Mouse (Mus musculus) lung, embryonic 16.5 days (tissue): Measurements from ENCODE around the gene Scarb1. TPM values are rescaled to one million over a fixed set of nuclear protein-coding genes. Genes with fewer than 3 reads are reported as not detected.

Experiments used
- ATAC-seq: fragments of 200-750 bp; cut with Nextera tagmentation; 2 replicates; pipeline ENCODE4 v1.8.0; 2017; ENCODE audit warnings: low read depth, mild to moderate bottlenecking, moderate library complexity
- H3K27ac ChIP-seq: fragments of 300-500 bp; sonication (generic); 2 replicates; pipeline ENCODE4 v1.5.1; 2014; ENCODE audit warnings: mild to moderate bottlenecking, control low read depth, low read length
- H3K27me3 ChIP-seq: fragments of 300-500 bp; sonication (generic); 2 replicates; pipeline ENCODE4 v1.6.1; 2014; ENCODE audit warnings: low read depth, low read length, mixed read lengths; ENCODE audit not compliant: control insufficient read depth, insufficient read depth
- H3K36me3 ChIP-seq: fragments of 300-500 bp; sonication (generic); 2 replicates; pipeline ENCODE4 v1.6.1; 2014; ENCODE audit warnings: low read length; ENCODE audit not compliant: control insufficient read depth, insufficient read depth
- H3K4me1 ChIP-seq: fragments of 300-500 bp; sonication (generic); replicated peaks from 2 replicates; pipeline ENCODE4 v1.6.1; 2014; ENCODE audit warnings: low read length, mixed read lengths; ENCODE audit not compliant: control insufficient read depth, insufficient read depth
- H3K4me2 ChIP-seq: fragments of 300-500 bp; sonication (generic); 2 replicates; pipeline ENCODE4 v1.6.1; 2014; ENCODE audit warnings: low read depth, low read length, control low read depth
- H3K4me3 ChIP-seq: fragments of 300-500 bp; sonication (generic); 2 replicates; pipeline ENCODE4 v1.5.1; 2014; ENCODE audit warnings: mild to moderate bottlenecking, low read length, control low read depth
- H3K9ac ChIP-seq: fragments of 300-500 bp; sonication (generic); 2 replicates; pipeline ENCODE4 v1.6.1; 2014; ENCODE audit warnings: low read length, control low read depth
- H3K9me3 ChIP-seq: fragments of 300-500 bp; sonication (generic); 2 replicates; pipeline ENCODE4 v1.6.1; 2016; ENCODE audit warnings: low read length; ENCODE audit not compliant: control insufficient read depth
- WGBS: fragments of 180-500 bp; shearing (Covaris S2); extraction: QIAGEN DNeasy Blood & Tissue Kit; methylation state at CpG from one replicate; pipeline ENCODE4 v1.1.7; 2014; 5-methylcytosine and 5-hydroxymethylcytosine counted together
- polyA plus RNA-seq: library from polyadenylated mRNA; unstranded; fragments of >200 nt; fragmentation: Nextera tagmentation; extraction: Ambion mirVana; gene quantifications from 2 replicates; pipeline ENCODE4 v1.2.1, GENCODE M21; 2015

The Scarb1 gene
- polyA plus RNA-seq, 1 experiment from 2014 or later: 66.6 TPM

GRCm38 (mm10) chr5:125339851-125340531, 903 bp downstream of the Scarb1 start:
- peak overlapping the region; percentile 74 for H3K9ac ChIP-seq
- no peaks in the 10 kb centered on the region for H3K36me3 ChIP-seq
- H3K4me1 ChIP-seq: peaks cover 22% of the 10 kb centered on the region
- H3K9me3 ChIP-seq: no peaks in the 10 kb centered on the region
- no peaks in the 10 kb centered on the region for H3K27me3 ChIP-seq
- WGBS: 6% methylated on average over 25 of the region's 25 CpGs
- peak overlapping the region; percentile 62 for H3K27ac ChIP-seq
- ATAC-seq: peak; percentile 10; the same call in 1 of the 2 replicates
- H3K4me3 ChIP-seq: peak overlapping the region; percentile 84
- peak overlapping the region; percentile 96 for H3K4me2 ChIP-seq

GRCm38 (mm10) chr5:125339108-125339751, 1.7 kb downstream of the Scarb1 start:
- Histone ChIP-seq H3K9ac (peak overlapping the region; percentile 39; the same call in 1 of the 2 replicates), H3K9me3 (no peaks in the 10 kb centered on the region), H3K27me3 (no peaks in the 10 kb centered on the region), H3K4me1 (peaks cover 22% of the 10 kb centered on the region), H3K27ac (peak overlapping the region; percentile 62), H3K4me2 (peak overlapping the region; percentile 96), H3K36me3 (no peaks in the 10 kb centered on the region), H3K4me3 (peak overlapping the region; percentile 84)
- 3% methylated on average over 18 of the region's 18 CpGs for WGBS
- ATAC-seq: peak; percentile 47

DNA sequence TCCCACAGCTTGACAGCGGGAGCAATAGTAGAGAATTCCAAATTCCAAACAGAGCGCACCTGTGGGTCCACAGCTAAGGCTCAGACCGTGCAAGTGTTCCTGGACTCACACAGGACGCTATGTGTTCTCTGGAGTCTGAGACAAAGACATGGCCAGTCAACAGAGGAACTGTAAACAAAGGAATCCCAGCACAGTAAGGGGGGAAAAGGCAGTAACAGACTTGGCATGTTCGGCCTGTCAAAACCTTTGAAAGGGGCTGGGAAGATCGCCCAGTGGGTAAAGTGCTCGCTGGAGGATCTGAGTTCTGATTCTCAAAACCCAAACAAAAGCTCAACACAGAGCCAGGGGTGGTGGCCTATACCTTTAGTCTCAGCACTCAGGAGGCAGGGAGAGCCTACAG, 3.4 kb downstream of the Scarb1 start:
- H3K27ac ChIP-seq: no peak overlapping the region
- H3K36me3 ChIP-seq: no peaks in the 10 kb centered on the region
- no peak overlapping the region for H3K4me3 ChIP-seq
- WGBS: 60% methylated on average over 7 of the region's 7 CpGs
- H3K4me2 ChIP-seq: no peak overlapping the region
- ATAC-seq: no peak
- H3K9ac ChIP-seq: no peak overlapping the region
- peaks cover 22% of the 10 kb centered on the region for H3K4me1 ChIP-seq
- no peaks in the 10 kb centered on the region for H3K9me3 ChIP-seq
- H3K27me3 ChIP-seq: no peaks in the 10 kb centered on the region

- ATAC-seq: no peak
- Histone ChIP-seq H3K9me3 (no peaks in the 10 kb centered on the region), H3K4me1 (peaks cover 22% of the 10 kb centered on the region), H3K4me2 (no peak overlapping the region), H3K27ac (no peak overlapping the region), H3K36me3 (no peaks in the 10 kb centered on the region), H3K4me3 (no peak overlapping the region), H3K27me3 (no peaks in the 10 kb centered on the region), H3K9ac (no peak overlapping the region)
- WGBS: 45% methylated on average over 9 of the region's 9 CpGs
Observed at GRCm38 (mm10) chr5:125337012-125337411, 3.9 kb downstream of the Scarb1 start.

GRCm38 (mm10) chr5:125333009-125333408, 7.9 kb downstream of the Scarb1 start:
- no peaks in the 10 kb centered on the region; the same call in 1 of the 2 replicates for H3K4me1 ChIP-seq
- H3K27me3 ChIP-seq: no peaks in the 10 kb centered on the region
- no peak overlapping the region for H3K27ac ChIP-seq
- H3K4me2 ChIP-seq: no peak overlapping the region
- no peaks in the 10 kb centered on the region for H3K9me3 ChIP-seq
- no peak overlapping the region for H3K4me3 ChIP-seq
- ATAC-seq: no peak
- WGBS: 81% methylated on average over 6 of the region's 6 CpGs
- no peaks in the 10 kb centered on the region for H3K36me3 ChIP-seq
- no peak overlapping the region for H3K9ac ChIP-seq

DNA sequence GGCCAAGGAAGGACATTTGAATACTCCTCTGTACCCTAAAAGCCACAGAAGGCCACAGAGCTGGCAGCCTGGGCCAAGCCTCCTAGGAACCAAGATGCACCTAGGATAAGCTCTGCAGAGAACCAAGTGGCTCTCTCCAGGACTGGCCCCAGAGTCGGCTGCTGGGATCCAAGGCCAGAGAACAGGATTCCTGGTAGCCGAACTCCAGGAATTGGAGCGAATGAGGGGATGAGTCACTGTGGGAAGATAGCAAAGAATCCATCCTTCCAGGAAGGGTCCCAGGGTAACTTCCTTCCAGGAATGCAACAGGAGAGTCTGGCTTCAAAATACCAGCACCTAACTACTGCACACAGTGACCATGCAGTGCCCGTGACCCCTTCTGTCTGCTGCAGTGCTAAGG, 8.6 kb downstream of the Scarb1 start:
- WGBS: 72% methylated on average over 4 of the region's 4 CpGs
- Histone ChIP-seq H3K27ac (no peak overlapping the region), H3K4me2 (no peak overlapping the region), H3K9me3 (no peaks in the 10 kb centered on the region), H3K27me3 (no peaks in the 10 kb centered on the region), H3K36me3 (no peaks in the 10 kb centered on the region), H3K4me3 (no peak overlapping the region), H3K9ac (no peak overlapping the region), H3K4me1 (no peaks in the 10 kb centered on the region; the same call in 1 of the 2 replicates)
- ATAC-seq: no peak

DNA sequence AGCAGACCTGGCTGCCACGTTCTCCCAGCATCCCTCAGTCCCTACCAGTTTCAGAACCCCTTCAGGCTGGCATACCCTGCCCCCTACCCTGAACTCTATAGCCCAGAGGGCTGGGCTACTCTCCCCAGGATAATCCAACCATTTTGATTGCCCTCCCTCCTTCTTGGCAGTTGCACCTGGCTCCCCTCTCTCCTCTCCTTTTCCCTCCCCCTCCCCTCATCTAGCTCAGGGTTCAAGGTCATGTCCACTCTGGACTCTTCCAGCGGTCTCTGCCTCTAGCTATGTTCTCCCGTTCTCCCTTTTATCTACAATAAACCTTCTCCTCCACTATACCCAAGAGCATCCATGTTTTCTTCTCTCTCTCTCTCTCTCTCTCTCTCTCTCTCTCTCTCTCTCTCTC, 9.1 kb downstream of the Scarb1 start:
- 58% methylated on average over 3 of the region's 3 CpGs for WGBS
- Histone ChIP-seq H3K4me1 (no peaks in the 10 kb centered on the region; the same call in 1 of the 2 replicates), H3K27me3 (no peaks in the 10 kb centered on the region), H3K9ac (no peak overlapping the region), H3K9me3 (no peaks in the 10 kb centered on the region), H3K27ac (no peak overlapping the region), H3K36me3 (no peaks in the 10 kb centered on the region), H3K4me3 (no peak overlapping the region), H3K4me2 (no peak overlapping the region)
- no peak for ATAC-seq

GRCm38 (mm10) chr5:125331094-125331493, 9.8 kb downstream of the Scarb1 start:
- H3K4me3 ChIP-seq: no peak overlapping the region
- 35% methylated on average over 3 of the region's 3 CpGs for WGBS
- H3K4me2 ChIP-seq: no peak overlapping the region
- H3K27ac ChIP-seq: peak overlapping the region; percentile 29; the same call in 1 of the 2 replicates
- H3K36me3 ChIP-seq: no peaks in the 10 kb centered on the region
- ATAC-seq: no peak
- H3K4me1 ChIP-seq: no peaks in the 10 kb centered on the region; the same call in 1 of the 2 replicates
- no peaks in the 10 kb centered on the region for H3K9me3 ChIP-seq
- no peaks in the 10 kb centered on the region for H3K27me3 ChIP-seq
- H3K9ac ChIP-seq: no peak overlapping the region

- no peaks in the 10 kb centered on the region for H3K27me3 ChIP-seq
- no peaks in the 10 kb centered on the region; the same call in 1 of the 2 replicates for H3K4me1 ChIP-seq
- no peak overlapping the region for H3K27ac ChIP-seq
- H3K4me3 ChIP-seq: no peak overlapping the region
- H3K36me3 ChIP-seq: 0 out of 2 replicates have a peak, but pooled peaks cover 2% of the 10 kb centered on the region
- 54% methylated on average over 8 of the region's 8 CpGs for WGBS
- H3K4me2 ChIP-seq: no peak overlapping the region
- H3K9me3 ChIP-seq: no peaks in the 10 kb centered on the region
- no peak overlapping the region for H3K9ac ChIP-seq
- ATAC-seq: no peak
Observed at GRCm38 (mm10) chr5:125330656-125331055, 10.2 kb downstream of the Scarb1 start.
